Comparison of ENCODE assay signal across 8 mouse cellular contexts in the genomic region with DNA sequence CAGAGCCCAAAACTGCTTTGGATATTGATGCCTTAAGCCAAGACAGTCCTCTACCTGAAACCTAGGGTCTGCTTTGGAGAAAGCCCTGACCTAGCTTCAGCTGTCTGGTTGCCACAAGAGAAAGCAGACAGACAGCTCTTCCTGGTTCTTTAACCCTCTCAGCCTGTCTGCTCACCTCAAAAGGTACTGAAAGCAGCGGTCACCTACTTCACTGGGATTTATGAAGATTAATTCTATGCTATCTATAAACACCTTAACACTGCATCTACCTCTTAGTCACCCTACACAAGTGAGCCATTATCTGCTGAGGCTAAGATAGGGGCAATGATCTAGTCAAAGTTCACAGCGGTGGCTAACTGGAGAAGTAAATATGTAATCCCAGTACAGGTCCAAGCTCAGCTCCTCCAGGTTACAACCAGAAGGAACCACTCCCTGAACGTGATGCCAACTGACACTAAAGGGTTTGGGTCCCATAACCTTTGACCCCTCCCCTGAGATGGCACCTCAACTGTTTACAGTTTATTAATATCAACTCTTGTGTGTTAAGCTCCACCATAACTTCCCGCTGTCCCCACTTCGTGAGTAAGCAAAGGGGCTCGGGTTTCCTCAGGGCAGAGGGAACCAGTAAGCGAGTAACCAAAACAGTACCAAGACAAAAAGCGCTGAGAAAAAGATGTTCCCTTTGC. TPM values are rescaled to one million over a fixed set of nuclear protein-coding genes. Genes with fewer than 3 reads are reported as not detected.
DNase-seq lines count a peak whose midpoint lies in the region; ATAC-seq and TF ChIP-seq lines count a peak whose summit lies in the region.

No protein-coding gene starts in this region.

- peak overlapping the region; percentile 96 for H3K4me3 ChIP-seq in layer of hippocampus, adult 2 months
- peak overlapping the region; percentile 96 for H3K4me3 ChIP-seq in embryonic facial prominence, embryonic 15.5 days (replicated peaks)
- peak overlapping the region; percentile 77 for H3K4me3 ChIP-seq in intestine, postnatal 0 days (ENCODE audit: low read depth, low read length)
- H3K4me3 ChIP-seq in lung, embryonic 16.5 days (ENCODE audit: low read length): peak overlapping the region; percentile 86

- DNase-seq in layer of hippocampus, adult 2 months (ENCODE audit: low spot score in 2 of 2): no peak
- DNase-seq in layer of hippocampus, adult 8-10 months (ENCODE audit: low spot score in 2 of 2): no peak
- no peak for DNase-seq in right cerebral cortex, adult 18-20 months
- DNase-seq in frontal cortex, postnatal 36 days (ENCODE audit: low spot score in 2 of 2): no peak
- no peak for DNase-seq in layer of hippocampus, adult 18-20 months (ENCODE audit: low spot score in 2 of 2)

- 24% methylated on average over 8 of the region's 8 CpGs for WGBS in embryonic facial prominence, embryonic 15.5 days
- 12% methylated on average over 8 of the region's 8 CpGs for WGBS in intestine, postnatal 0 days
- WGBS in lung, embryonic 16.5 days: 21% methylated on average over 8 of the region's 8 CpGs

- H3K36me3 ChIP-seq in embryonic facial prominence, embryonic 15.5 days: peaks cover 32% of the 10 kb centered on the region
- peaks cover 24% of the 10 kb centered on the region for H3K36me3 ChIP-seq in intestine, postnatal 0 days (ENCODE audit: control insufficient read depth, insufficient read depth)
- peaks cover 10% of the 10 kb centered on the region for H3K36me3 ChIP-seq in lung, embryonic 16.5 days (ENCODE audit: control insufficient read depth, insufficient read depth, low read length)

- peak overlapping the region; percentile 99 for H3K9ac ChIP-seq in embryonic facial prominence, embryonic 15.5 days
- H3K9ac ChIP-seq in intestine, postnatal 0 days (ENCODE audit: low read depth, low read length): peak overlapping the region; percentile 92
- H3K9ac ChIP-seq in lung, embryonic 16.5 days (ENCODE audit: low read length): peak overlapping the region; percentile 94

- H3K4me1 ChIP-seq in embryonic facial prominence, embryonic 15.5 days: peaks cover 34% of the 10 kb centered on the region
- H3K4me1 ChIP-seq in intestine, postnatal 0 days (replicated peaks; ENCODE audit: control insufficient read depth, insufficient read depth, low read length): peaks cover 11% of the 10 kb centered on the region; the same call in 1 of the 2 replicates
- H3K4me1 ChIP-seq in lung, embryonic 16.5 days (replicated peaks; ENCODE audit: control insufficient read depth, insufficient read depth, low read length): peaks cover 18% of the 10 kb centered on the region

- no peak for ATAC-seq in embryonic facial prominence, embryonic 15.5 days (ENCODE audit: insufficient number of reproducible peaks, low FRiP score, low TSS enrichment, low read depth)
- ATAC-seq in intestine, postnatal 0 days: peak; percentile 54
- no peak for ATAC-seq in lung, embryonic 16.5 days (ENCODE audit: low read depth)

- no peaks in the 10 kb centered on the region for H3K9me3 ChIP-seq in embryonic facial prominence, embryonic 15.5 days (replicated peaks)
- H3K9me3 ChIP-seq in intestine, postnatal 0 days (ENCODE audit: control insufficient read depth): no peaks in the 10 kb centered on the region
- H3K9me3 ChIP-seq in lung, embryonic 16.5 days (ENCODE audit: control insufficient read depth, low read length): no peaks in the 10 kb centered on the region

- no peak for TF ChIP-seq CTCF in layer of hippocampus, adult 2 months (conservative IDR thresholded peaks at IDR 0.05)
- no peak for TF ChIP-seq CTCF in intestine, postnatal 0 days (IDR thresholded peaks at IDR 0.05; ENCODE audit: low read depth)

- no peaks in the 10 kb centered on the region for H3K27me3 ChIP-seq in embryonic facial prominence, embryonic 15.5 days
- H3K27me3 ChIP-seq in intestine, postnatal 0 days (replicated peaks; ENCODE audit: control insufficient read depth, insufficient read depth, low read length): no peaks in the 10 kb centered on the region
- H3K27me3 ChIP-seq in lung, embryonic 16.5 days (ENCODE audit: control insufficient read depth, insufficient read depth, low read depth, low read length): no peaks in the 10 kb centered on the region

- peak overlapping the region; percentile 81 for H3K4me2 ChIP-seq in embryonic facial prominence, embryonic 15.5 days (replicated peaks)
- H3K4me2 ChIP-seq in intestine, postnatal 0 days (replicated peaks; ENCODE audit: low read depth): peak overlapping the region; percentile 82
- peak overlapping the region; percentile 76 for H3K4me2 ChIP-seq in lung, embryonic 16.5 days (ENCODE audit: low read depth, low read length)

- peak overlapping the region; percentile 98 for H3K27ac ChIP-seq in layer of hippocampus, adult 2 months
- H3K27ac ChIP-seq in embryonic facial prominence, embryonic 15.5 days (replicated peaks): peak overlapping the region; percentile 97
- H3K27ac ChIP-seq in intestine, postnatal 0 days (ENCODE audit: low read depth, low read length): peak overlapping the region; percentile 99
- H3K27ac ChIP-seq in lung, embryonic 16.5 days (ENCODE audit: low read length): peak overlapping the region; percentile 99

RNA-seq across cellular contexts. Expression of gene Snrpd3, which starts 1.2 kb away (rescaled TPM):
- 10 to 100 TPM; 69.8 to 76.6 TPM for total RNA-seq in layer of hippocampus, adult 2 months (2021)
- total RNA-seq in layer of hippocampus, adult 8-10 months (2022): 10 to 100 TPM; 67.3 to 82.9 (median 72.6) TPM
- 156 and 168 TPM in 2 replicates for polyA plus RNA-seq in embryonic facial prominence, embryonic 15.5 days (2015; fragmentation: Nextera tagmentation; extraction: Ambion mirVana)
- polyA plus RNA-seq in intestine, postnatal 0 days (2015; fragmentation: Nextera tagmentation; extraction: Ambion mirVana): 62.6 and 63.3 TPM in 2 replicates
- 135 and 150 TPM in 2 replicates for polyA plus RNA-seq in lung, embryonic 16.5 days (2015; fragmentation: Nextera tagmentation; extraction: Ambion mirVana)
- total RNA-seq in layer of hippocampus, adult 18-20 months (2021): 10 to 100 TPM; 63.1 to 67.3 TPM

RNA-seq across cellular contexts. Expression of gene Gucd1, which starts 1.6 kb away (rescaled TPM):
- total RNA-seq in layer of hippocampus, adult 2 months (2021): 10 to 100 TPM; 14.5 to 16.0 TPM
- 10 to 100 TPM; 14.0 to 17.3 (median 14.4) TPM for total RNA-seq in layer of hippocampus, adult 8-10 months (2022)
- polyA plus RNA-seq in embryonic facial prominence, embryonic 15.5 days (2015; fragmentation: Nextera tagmentation; extraction: Ambion mirVana): 26.3 and 27.7 TPM in 2 replicates
- 80.9 and 84.6 TPM in 2 replicates for polyA plus RNA-seq in intestine, postnatal 0 days (2015; fragmentation: Nextera tagmentation; extraction: Ambion mirVana)
- polyA plus RNA-seq in lung, embryonic 16.5 days (2015; fragmentation: Nextera tagmentation; extraction: Ambion mirVana): 24.9 and 27.3 TPM in 2 replicates
- total RNA-seq in layer of hippocampus, adult 18-20 months (2021): 10 to 100 TPM; 12.8 TPM

RNA-seq across cellular contexts. Expression of gene Lrrc75b, which starts 43.9 kb away (rescaled TPM):
- total RNA-seq in layer of hippocampus, adult 2 months (2021): 10 to 100 TPM in 1 of 2 experiments, 1 to 10 TPM in 1; 9.7 to 12.0 TPM
- total RNA-seq in layer of hippocampus, adult 8-10 months (2022): 10 to 100 TPM in 3 of 4 experiments, 1 to 10 TPM in 1; 9.5 to 16.9 (median 12.0) TPM
- polyA plus RNA-seq in embryonic facial prominence, embryonic 15.5 days (2015; fragmentation: Nextera tagmentation; extraction: Ambion mirVana): 4.9 and 6.3 TPM in 2 replicates
- polyA plus RNA-seq in intestine, postnatal 0 days (2015; fragmentation: Nextera tagmentation; extraction: Ambion mirVana): 1.2 and 1.8 TPM in 2 replicates
- polyA plus RNA-seq in lung, embryonic 16.5 days (2015; fragmentation: Nextera tagmentation; extraction: Ambion mirVana): 1.7 and 1.9 TPM in 2 replicates
- 10 to 100 TPM; 10.3 to 12.9 TPM for total RNA-seq in layer of hippocampus, adult 18-20 months (2021)

RNA-seq across cellular contexts. Expression of gene Ggt1, which starts 45.2 kb away (rescaled TPM):
- 1 to 10 TPM; 2.7 to 4.5 TPM for total RNA-seq in layer of hippocampus, adult 2 months (2021)
- 1 to 10 TPM; 4.0 to 5.6 (median 4.6) TPM for total RNA-seq in layer of hippocampus, adult 8-10 months (2022)
- 1.7 and 2.2 TPM in 2 replicates for polyA plus RNA-seq in embryonic facial prominence, embryonic 15.5 days (2015; fragmentation: Nextera tagmentation; extraction: Ambion mirVana)
- 131 and 132 TPM in 2 replicates for polyA plus RNA-seq in intestine, postnatal 0 days (2015; fragmentation: Nextera tagmentation; extraction: Ambion mirVana)
- polyA plus RNA-seq in lung, embryonic 16.5 days (2015; fragmentation: Nextera tagmentation; extraction: Ambion mirVana): 1.7 and 2.3 TPM in 2 replicates
- 1 to 10 TPM; 2.6 to 2.8 TPM for total RNA-seq in layer of hippocampus, adult 18-20 months (2021)
